Mouse (Mus musculus) urinary bladder, postnatal 36 days (tissue): ENCODE results near the gene Sumf2.

Experiments used
- DNase-seq, 2 experiments: peaks; one replicate each; pipeline ENCODE4 v3.0.0; 2022; ENCODE audit warnings: low spot score in 2 of 2, mixed read lengths in 1 of 2

Sumf2 gene

GRCm38 (mm10) chr5:129907775-129908174 lies 61.0 kb downstream of the Sumf2 start:
- no peak for DNase-seq

- DNase-seq = peak; percentile 82 to 91
Measured at GRCm38 (mm10) chr5:129908242-129908965, 61.6 kb downstream of the Sumf2 start, which contains the start of gene Nupr1l. Gene Nupr1l (plus strand): TSS chr5:129908540.

- DNase-seq = no peak
Measured at GRCm38 (mm10) chr5:129909147-129909546, 62.4 kb downstream of the Sumf2 start.

- DNase-seq = no peak
Measured at GRCm38 (mm10) chr5:129909591-129909990, 62.8 kb downstream of the Sumf2 start.
